18 mouse cellular contexts compared by ENCODE assay signal in genomic region chr12:31157453-31157852, GRCm38 (mm10).
"Had no signal": no experiment of that assay in that cellular context is flagged by ENCODE, and none has a peak within 500 bp of the region (broad histone marks: within the 10 kb centered on the region; RNA-seq: fewer than 3 reads in every experiment).

No protein-coding gene starts in this region.

- H3K36me3 ChIP-seq: hindbrain, embryonic 15.5 days; liver, embryonic 13.5 days; midbrain, embryonic 12.5 days; midbrain, embryonic 15.5 days; neural tube, embryonic 12.5 days; neural tube, embryonic 15.5 days had no signal

- H3K27me3 ChIP-seq: hindbrain, embryonic 15.5 days; liver, embryonic 13.5 days; megakaryocyte, embryonic 14.5 days; midbrain, embryonic 12.5 days; midbrain, embryonic 15.5 days; neural tube, embryonic 12.5 days; neural tube, embryonic 15.5 days had no signal

- H3K4me3 ChIP-seq: hindbrain, embryonic 15.5 days; layer of hippocampus, adult 2 months; left cerebral cortex, adult 2 months; liver, embryonic 13.5 days; megakaryocyte, embryonic 14.5 days; midbrain, embryonic 12.5 days; midbrain, embryonic 15.5 days; neural tube, embryonic 12.5 days; neural tube, embryonic 15.5 days had no signal

- DNase-seq: kidney, adult 2 months; kidney, postnatal 25 days; layer of hippocampus, postnatal 36 days; liver, embryonic 13.5 days; lung, postnatal 14 days; right cerebral cortex, adult 18-20 months; right cerebral cortex, postnatal 14 days; right cerebral cortex, postnatal 4 days; thymus, postnatal 25 days had no signal

- H3K4me1 ChIP-seq: hindbrain, embryonic 15.5 days; liver, embryonic 13.5 days; megakaryocyte, embryonic 14.5 days; midbrain, embryonic 12.5 days; midbrain, embryonic 15.5 days; neural tube, embryonic 12.5 days; neural tube, embryonic 15.5 days had no signal

- H3K9ac ChIP-seq: hindbrain, embryonic 15.5 days; liver, embryonic 13.5 days; midbrain, embryonic 12.5 days; midbrain, embryonic 15.5 days; neural tube, embryonic 12.5 days; neural tube, embryonic 15.5 days had no signal

- ATAC-seq: midbrain, embryonic 15.5 days had no signal

- H3K4me2 ChIP-seq: hindbrain, embryonic 15.5 days; liver, embryonic 13.5 days; midbrain, embryonic 12.5 days; midbrain, embryonic 15.5 days; neural tube, embryonic 12.5 days; neural tube, embryonic 15.5 days had no signal

- H3K27ac ChIP-seq: hindbrain, embryonic 15.5 days; kidney, postnatal 0 days; layer of hippocampus, adult 2 months; left cerebral cortex, adult 2 months; liver, embryonic 13.5 days; midbrain, embryonic 12.5 days; midbrain, embryonic 15.5 days; neural tube, embryonic 12.5 days; neural tube, embryonic 15.5 days had no signal

- H3K9me3 ChIP-seq: hindbrain, embryonic 15.5 days; liver, embryonic 13.5 days; megakaryocyte, embryonic 14.5 days; midbrain, embryonic 12.5 days; midbrain, embryonic 15.5 days; neural tube, embryonic 12.5 days; neural tube, embryonic 15.5 days had no signal
